Mouse (Mus musculus): ENCODE results near the gene Hmg20b.

- TF ChIP-seq POLR2A (IDR thresholded peaks at IDR 0.05; ENCODE audit: borderline replicate concordance, insufficient read depth, low read length) = no peak
- no peak for TF ChIP-seq CTCF (IDR thresholded peaks at IDR 0.05; ENCODE audit: borderline replicate concordance, insufficient read depth, low read depth, low read length)
These were observed 14.4 kb upstream of the Hmg20b start for GRCm38 (mm10) chr10:81364666-81365065.

Measured in cerebellum, adult 2 months (tissue).